Mouse (Mus musculus) liver, embryonic 12.5 days (tissue): ENCODE measurements at regions not wholly inside any gene's neighbourhood (a gene's known extent, or its start where the extent isn't known, plus 50 kb on each side); places are given as distances from the start of the nearest gene placed in this dataset.

Experiments
- ATAC-seq: fragments of 200-750 bp; cut with Nextera tagmentation; 2 replicates; pipeline ENCODE4 v1.8.0; 2017; ENCODE audit warnings: moderate number of reproducible peaks, mild to moderate bottlenecking, moderate library complexity
- H3K27ac ChIP-seq: fragments of 300-500 bp; sonication (generic); 2 replicates; pipeline ENCODE4 v1.5.1; 2016; ENCODE audit warnings: mild to moderate bottlenecking
- H3K27me3 ChIP-seq: fragments of 300-500 bp; sonication (generic); replicated peaks from 2 replicates; pipeline ENCODE4 v1.6.1; 2016; ENCODE audit warnings: mild to moderate bottlenecking, moderate library complexity
- H3K36me3 ChIP-seq: fragments of 300-500 bp; sonication (generic); 2 replicates; pipeline ENCODE4 v1.6.1; 2016; ENCODE audit warnings: mild to moderate bottlenecking, moderate library complexity
- H3K4me1 ChIP-seq: fragments of 300-500 bp; sonication (generic); 2 replicates; pipeline ENCODE4 v1.6.1; 2016
- H3K4me2 ChIP-seq: fragments of 300-500 bp; sonication (generic); 2 replicates; pipeline ENCODE4 v1.6.1; 2016; ENCODE audit warnings: mild to moderate bottlenecking, moderate library complexity
- H3K4me3 ChIP-seq: fragments of 300-500 bp; sonication (generic); 2 replicates; pipeline ENCODE4 v1.5.1; 2016; ENCODE audit warnings: mild to moderate bottlenecking, moderate library complexity
- H3K9ac ChIP-seq: fragments of 300-500 bp; sonication (generic); 2 replicates; pipeline ENCODE4 v1.6.1; 2016; ENCODE audit warnings: mild to moderate bottlenecking, moderate library complexity
- H3K9me3 ChIP-seq: fragments of 300-500 bp; sonication (generic); replicated peaks from 2 replicates; pipeline ENCODE4 v1.6.1; 2016; ENCODE audit warnings: mild to moderate bottlenecking, moderate library complexity
- WGBS: fragments of 180-500 bp; shearing (Covaris S2); methylation state at CpG from one replicate; pipeline ENCODE4 v1.1.7; 2016; ENCODE audit not compliant: insufficient replicate concordance; 5-methylcytosine and 5-hydroxymethylcytosine counted together

DNA sequence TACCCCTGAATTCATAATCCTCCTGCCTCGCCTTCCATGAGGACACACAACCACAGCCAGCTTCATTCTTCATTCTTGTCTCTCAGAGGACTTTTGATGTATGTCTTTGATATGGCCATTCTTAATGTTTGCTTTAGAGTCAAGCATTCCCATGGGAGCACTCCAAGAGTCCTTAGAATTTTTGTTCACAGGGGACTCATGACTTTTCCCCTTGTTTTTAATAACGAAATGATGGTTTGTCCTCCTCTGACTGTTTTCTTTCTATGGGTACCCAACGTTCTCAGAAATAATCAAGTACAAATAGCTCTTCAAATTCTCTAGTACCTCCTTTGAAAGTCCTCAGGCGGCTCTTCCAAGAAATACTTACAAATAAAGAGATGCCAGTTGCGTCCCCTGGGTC, 184.4 kb downstream of the Cbln4 start:
- no peak for ATAC-seq
- no peak overlapping the region for H3K4me2 ChIP-seq
- H3K9me3 ChIP-seq = no peaks in the 10 kb centered on the region
- no peaks in the 10 kb centered on the region for H3K27me3 ChIP-seq
- no peaks in the 10 kb centered on the region for H3K4me1 ChIP-seq
- 43% methylated on average over 5 of the region's 5 CpGs for WGBS
- no peaks in the 10 kb centered on the region for H3K36me3 ChIP-seq
- H3K9ac ChIP-seq = no peak overlapping the region
- no peak overlapping the region for H3K27ac ChIP-seq
- no peak overlapping the region for H3K4me3 ChIP-seq

GRCm38 (mm10) chr2:171856491-171856890, 186.8 kb downstream of the Cbln4 start:
- 69% methylated on average over 8 of the region's 8 CpGs for WGBS
- H3K27me3 ChIP-seq = no peaks in the 10 kb centered on the region
- no peak overlapping the region for H3K4me3 ChIP-seq
- no peak for ATAC-seq
- no peak overlapping the region for H3K27ac ChIP-seq
- H3K9ac ChIP-seq = no peak overlapping the region
- no peaks in the 10 kb centered on the region for H3K36me3 ChIP-seq
- H3K4me1 ChIP-seq = no peaks in the 10 kb centered on the region
- H3K4me2 ChIP-seq = no peak overlapping the region
- no peaks in the 10 kb centered on the region for H3K9me3 ChIP-seq

- Histone ChIP-seq H3K27me3 (no peaks in the 10 kb centered on the region), H3K36me3 (no peaks in the 10 kb centered on the region), H3K9ac (no peak overlapping the region), H3K9me3 (no peaks in the 10 kb centered on the region), H3K4me2 (no peak overlapping the region), H3K27ac (no peak overlapping the region), H3K4me1 (no peaks in the 10 kb centered on the region), H3K4me3 (no peak overlapping the region)
- WGBS = 51% methylated on average over 4 of the region's 4 CpGs
- ATAC-seq = no peak
Observed at GRCm38 (mm10) chr2:171846826-171847492, 196.3 kb downstream of the Cbln4 start.

- Histone ChIP-seq H3K36me3 (no peaks in the 10 kb centered on the region), H3K27me3 (no peaks in the 10 kb centered on the region), H3K27ac (no peak overlapping the region), H3K9me3 (peaks cover 14% of the 10 kb centered on the region; the same call in 1 of the 2 replicates), H3K4me3 (no peak overlapping the region), H3K9ac (no peak overlapping the region), H3K4me2 (no peak overlapping the region), H3K4me1 (no peaks in the 10 kb centered on the region)
- no peak for ATAC-seq
- WGBS = 54% methylated on average over 14 of the region's 14 CpGs
Observed at GRCm38 (mm10) chr2:171840058-171840713, 203.1 kb downstream of the Cbln4 start.

GRCm38 (mm10) chr2:171822156-171822555, 221.1 kb downstream of the Cbln4 start:
- Histone ChIP-seq H3K4me3 (no peak overlapping the region), H3K27ac (no peak overlapping the region), H3K9me3 (0 out of 2 replicates have a peak, but pooled peaks cover 4% of the 10 kb centered on the region), H3K27me3 (no peaks in the 10 kb centered on the region), H3K4me1 (no peaks in the 10 kb centered on the region), H3K9ac (no peak overlapping the region), H3K36me3 (no peaks in the 10 kb centered on the region), H3K4me2 (no peak overlapping the region)
- 65% methylated on average over 6 of the region's 6 CpGs for WGBS
- ATAC-seq = no peak

DNA sequence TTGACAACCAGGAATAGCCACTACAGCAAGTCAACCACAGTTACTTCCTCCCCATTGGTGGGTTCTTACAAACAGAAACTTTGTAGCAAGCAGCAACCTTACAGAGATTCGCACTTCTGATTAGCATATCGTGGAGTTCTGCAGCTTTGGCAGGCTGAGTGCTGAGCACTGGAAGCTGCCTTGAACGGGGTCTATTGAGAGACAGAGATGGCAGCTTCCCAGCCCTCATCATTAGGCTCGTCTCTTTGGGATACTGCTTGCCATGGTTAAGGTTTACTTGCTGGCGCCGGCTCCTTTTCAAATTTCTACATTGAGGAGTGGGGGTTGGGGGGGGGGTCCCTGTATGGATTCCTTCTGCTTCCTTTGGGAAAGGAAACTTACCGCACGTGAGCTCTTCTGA, 224.8 kb downstream of the Cbln4 start:
- Histone ChIP-seq H3K9ac (no peak overlapping the region), H3K4me1 (no peaks in the 10 kb centered on the region), H3K4me2 (no peak overlapping the region), H3K9me3 (no peaks in the 10 kb centered on the region), H3K27ac (no peak overlapping the region), H3K4me3 (no peak overlapping the region), H3K27me3 (no peaks in the 10 kb centered on the region), H3K36me3 (no peaks in the 10 kb centered on the region)
- ATAC-seq = no peak
- 58% methylated on average over 8 of the region's 8 CpGs for WGBS

GRCm38 (mm10) chr2:171816685-171817419, 226.4 kb downstream of the Cbln4 start:
- H3K9me3 ChIP-seq = no peaks in the 10 kb centered on the region
- no peak overlapping the region for H3K4me2 ChIP-seq
- no peak for ATAC-seq
- no peaks in the 10 kb centered on the region for H3K27me3 ChIP-seq
- no peaks in the 10 kb centered on the region for H3K4me1 ChIP-seq
- no peak overlapping the region for H3K27ac ChIP-seq
- WGBS = 78% methylated on average over 10 of the region's 10 CpGs
- H3K4me3 ChIP-seq = no peak overlapping the region
- H3K36me3 ChIP-seq = no peaks in the 10 kb centered on the region
- H3K9ac ChIP-seq = no peak overlapping the region

GRCm38 (mm10) chr2:171812701-171813100, 230.6 kb downstream of the Cbln4 start:
- ATAC-seq = no peak

GRCm38 (mm10) chr2:171805376-171805775, 237.9 kb downstream of the Cbln4 start:
- Histone ChIP-seq H3K9me3 (0 out of 2 replicates have a peak, but pooled peaks cover 4% of the 10 kb centered on the region), H3K4me1 (no peaks in the 10 kb centered on the region), H3K27me3 (no peaks in the 10 kb centered on the region), H3K27ac (no peak overlapping the region), H3K36me3 (no peaks in the 10 kb centered on the region), H3K4me2 (no peak overlapping the region), H3K9ac (no peak overlapping the region), H3K4me3 (no peak overlapping the region)
- 60% methylated on average over 5 of the region's 5 CpGs for WGBS
- no peak for ATAC-seq

More at GRCm38 (mm10) chr2:171812701-171813100, 230.6 kb downstream of the Cbln4 start:
- 61% methylated on average over 3 of the region's 3 CpGs for WGBS
- Histone ChIP-seq H3K4me1 (no peaks in the 10 kb centered on the region), H3K27ac (no peak overlapping the region), H3K9me3 (0 out of 2 replicates have a peak, but pooled peaks cover 4% of the 10 kb centered on the region), H3K4me3 (no peak overlapping the region), H3K27me3 (no peaks in the 10 kb centered on the region), H3K9ac (no peak overlapping the region), H3K4me2 (no peak overlapping the region), H3K36me3 (no peaks in the 10 kb centered on the region)

DNA sequence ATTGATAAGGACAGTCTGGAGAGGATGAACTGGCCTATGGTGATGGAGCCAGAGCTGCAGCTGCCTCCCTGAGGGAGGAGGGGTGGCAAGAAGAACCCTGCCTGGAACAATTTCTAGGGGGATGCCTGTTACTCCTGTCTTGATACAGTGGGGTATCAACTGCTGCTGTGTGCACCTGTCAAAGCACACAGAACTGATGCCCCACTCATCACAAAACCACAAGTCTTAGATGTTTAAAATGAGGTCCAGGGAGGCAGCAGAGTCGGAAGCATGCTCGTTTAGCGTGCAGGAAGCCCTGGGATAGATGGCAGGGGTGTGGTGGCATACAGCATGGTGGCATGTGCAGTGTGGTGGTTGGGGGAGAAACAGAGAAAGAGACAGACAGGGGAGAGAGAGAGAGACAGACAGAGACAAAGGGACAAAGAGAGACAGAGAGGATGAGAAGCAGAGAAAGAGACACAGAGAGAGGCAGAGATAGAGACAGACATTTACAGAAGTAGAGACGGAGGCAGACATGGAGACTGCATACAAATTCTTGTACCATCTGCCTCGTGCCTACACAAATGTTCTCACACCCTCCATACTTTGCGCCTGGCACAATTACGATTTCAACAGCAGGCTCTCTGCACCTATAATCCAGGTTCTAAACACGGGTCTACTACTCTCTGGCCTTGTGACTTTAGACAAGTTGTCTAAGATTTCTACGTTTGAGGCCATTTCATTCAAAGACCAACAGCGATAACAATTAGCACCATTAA, 242.6 kb downstream of the Cbln4 start:
- no peak overlapping the region for H3K4me2 ChIP-seq
- H3K4me3 ChIP-seq = no peak overlapping the region
- no peak overlapping the region for H3K27ac ChIP-seq
- ATAC-seq = no peak
- WGBS = 63% methylated on average over 10 of the region's 10 CpGs
- no peak overlapping the region for H3K9ac ChIP-seq
- 0 out of 2 replicates have a peak, but pooled peaks cover 3% of the 10 kb centered on the region for H3K9me3 ChIP-seq
- H3K27me3 ChIP-seq = no peaks in the 10 kb centered on the region
- H3K36me3 ChIP-seq = no peaks in the 10 kb centered on the region
- no peaks in the 10 kb centered on the region for H3K4me1 ChIP-seq

- H3K4me2 ChIP-seq = no peak overlapping the region
- no peak overlapping the region for H3K27ac ChIP-seq
- H3K4me1 ChIP-seq = no peaks in the 10 kb centered on the region
- H3K27me3 ChIP-seq = no peaks in the 10 kb centered on the region
- no peaks in the 10 kb centered on the region for H3K36me3 ChIP-seq
- H3K4me3 ChIP-seq = no peak overlapping the region
- H3K9ac ChIP-seq = no peak overlapping the region
- H3K9me3 ChIP-seq = 0 out of 2 replicates have a peak, but pooled peaks cover 3% of the 10 kb centered on the region
- ATAC-seq = no peak
- WGBS = 63% methylated on average over 9 of the region's 9 CpGs
Observed at GRCm38 (mm10) chr2:171799351-171799750, 243.9 kb downstream of the Cbln4 start.
